Mouse (Mus musculus): ENCODE measurements at regions not wholly inside any gene's neighbourhood (a gene's known extent, or its start where the extent isn't known, plus 50 kb on each side); places are given as distances from the start of the nearest gene placed in this dataset.
A peak's percentile ranks its signal among the peaks of the same experiment; 100 is the strongest.

GRCm38 (mm10) chr5:148700240-148700639 lies 147.7 kb upstream of the Ubl3 start:
- peak; percentile 59 for ATAC-seq

- ATAC-seq, result no peak
Observed at GRCm38 (mm10) chr5:148697631-148698368, 145.2 kb upstream of the Ubl3 start.

GRCm38 (mm10) chr5:148694352-148694751 lies 141.8 kb upstream of the Ubl3 start:
- ATAC-seq, result no peak

- ATAC-seq, result no peak
Observed at GRCm38 (mm10) chr5:148691486-148691885, 138.9 kb upstream of the Ubl3 start.

- no peak for ATAC-seq
Observed at GRCm38 (mm10) chr5:148690823-148691197, 138.2 kb upstream of the Ubl3 start.

GRCm38 (mm10) chr5:148690158-148690822 lies 137.7 kb upstream of the Ubl3 start:
- ATAC-seq, result no peak

GRCm38 (mm10) chr5:148689297-148689696 lies 136.7 kb upstream of the Ubl3 start:
- ATAC-seq, result no peak

- no peak for ATAC-seq
Observed at GRCm38 (mm10) chr5:148688501-148688900, 135.9 kb upstream of the Ubl3 start.

GRCm38 (mm10) chr5:148687827-148688226 lies 135.2 kb upstream of the Ubl3 start:
- ATAC-seq, result no peak

- ATAC-seq, result no peak
Observed at GRCm38 (mm10) chr5:148684216-148684615, 131.6 kb upstream of the Ubl3 start.

- no peak for ATAC-seq
Observed at GRCm38 (mm10) chr5:148682553-148682952, 130.0 kb upstream of the Ubl3 start.

- ATAC-seq, result peak; percentile 1
Observed at GRCm38 (mm10) chr5:148680341-148680740, 127.8 kb upstream of the Ubl3 start.

- ATAC-seq, result peak; percentile 82
Observed at GRCm38 (mm10) chr5:148679586-148679985, 127.0 kb upstream of the Ubl3 start.

GRCm38 (mm10) chr5:148678285-148678937 lies 125.8 kb upstream of the Ubl3 start:
- peak; percentile 67 for ATAC-seq

GRCm38 (mm10) chr5:148674281-148674680 lies 121.7 kb upstream of the Ubl3 start:
- ATAC-seq, result peak; percentile 43

- no peak for ATAC-seq
Observed at GRCm38 (mm10) chr5:148662281-148662741, 109.7 kb upstream of the Ubl3 start.

- no peak for ATAC-seq
Observed at GRCm38 (mm10) chr5:148661120-148661519, 108.5 kb upstream of the Ubl3 start.

GRCm38 (mm10) chr5:148657936-148658640 lies 105.5 kb upstream of the Ubl3 start:
- no peak for ATAC-seq

- ATAC-seq, result no peak
Observed at GRCm38 (mm10) chr5:148652525-148653243, 100.1 kb upstream of the Ubl3 start.

- ATAC-seq, result no peak
Observed at GRCm38 (mm10) chr5:148651736-148652135, 99.1 kb upstream of the Ubl3 start.

GRCm38 (mm10) chr5:148649573-148649972 lies 97.0 kb upstream of the Ubl3 start:
- peak; percentile 48 for ATAC-seq

GRCm38 (mm10) chr5:148649123-148649522 lies 96.5 kb upstream of the Ubl3 start:
- ATAC-seq, result no peak
